In genomic region chr4:99969328-99969727, GRCm38 (mm10) we compare ENCODE assay signal across 9 mouse cellular contexts. TPM values are rescaled to one million over a fixed set of nuclear protein-coding genes. Genes with fewer than 3 reads are reported as not detected.
A peak's percentile ranks its signal among the peaks of the same experiment; 100 is the strongest.
DNase-seq lines count a peak whose midpoint lies in the region; TF ChIP-seq lines count a peak whose summit lies in the region.
"Had no signal": no experiment of that assay in that cellular context is flagged by ENCODE, and none has a peak within 500 bp of the region (broad histone marks: within the 10 kb centered on the region; RNA-seq: fewer than 3 reads in every experiment).

No protein-coding gene starts in this region.

- no peak for TF ChIP-seq POLR2A in kidney, adult 2 months (IDR thresholded peaks at IDR 0.05; ENCODE audit: low read depth, low read length)
- no peak for TF ChIP-seq POLR2A in myocyte (IDR thresholded peaks at IDR 0.05; ENCODE audit: insufficient read length, low read depth)

- no peaks in the 10 kb centered on the region for H3K4me1 ChIP-seq in kidney, adult 2 months (ENCODE audit: control insufficient read depth, insufficient read depth, low read length)

- intact Hi-C loops in left cerebral cortex, postnatal 36 days (cut with DNase I): no loop called here
- intact Hi-C loops in left cerebral cortex, adult 2 months (cut with DNase I): no loop called here

- H3K36me3 ChIP-seq in kidney, adult 2 months (ENCODE audit: control insufficient read depth, insufficient read depth, low read length): no peaks in the 10 kb centered on the region; the same call in 1 of the 2 replicates
- peaks cover 18% of the 10 kb centered on the region for H3K36me3 ChIP-seq in myocyte (ENCODE audit: control insufficient read depth, insufficient read depth)

- H3K27me3 ChIP-seq in kidney, adult 2 months (replicated peaks; ENCODE audit: control insufficient read depth, insufficient read depth, low read length): no peaks in the 10 kb centered on the region
- H3K27me3 ChIP-seq in myocyte (ENCODE audit: control insufficient read depth, insufficient read depth, insufficient read length): no peaks in the 10 kb centered on the region
- H3K27me3 ChIP-seq: limb, embryonic 12.5 days had no signal

- H3K79me2 ChIP-seq in myocyte (ENCODE audit: control insufficient read depth, insufficient read depth): no peaks in the 10 kb centered on the region

- no peak overlapping the region for H3K4me3 ChIP-seq in left cerebral cortex, adult 2 months
- H3K4me3 ChIP-seq in kidney, adult 2 months (ENCODE audit: insufficient read depth, low read depth, low read length): no peak overlapping the region
- H3K4me3 ChIP-seq in myocyte: no peak overlapping the region
- H3K4me3 ChIP-seq: limb, embryonic 12.5 days had no signal

- TF ChIP-seq CTCF in left cerebral cortex, adult 2 months (IDR thresholded peaks at IDR 0.05): no peak
- TF ChIP-seq CTCF in kidney, adult 2 months (conservative IDR thresholded peaks at IDR 0.05; ENCODE audit: insufficient read depth, insufficient read length, low read depth, low read length): no peak

- no peak overlapping the region for H3K4me2 ChIP-seq in myocyte (ENCODE audit: low read depth)
- H3K4me2 ChIP-seq: limb, embryonic 12.5 days had no signal

- DNase-seq in left cerebral cortex, postnatal 36 days (ENCODE audit: low spot score in 2 of 2): peak; percentile 16 to 25
- no peak for DNase-seq in left cerebral cortex, adult 2 months (ENCODE audit: extremely low spot score in 1 of 2, low spot score in 2 of 2)
- peak; percentile 79 for DNase-seq in gastrocnemius, adult 18-20 months (ENCODE audit: low spot score)
- peak; percentile 72 for DNase-seq in kidney, adult 2 months
- DNase-seq in cerebellum, adult 18-20 months: no peak
- DNase-seq in spleen, postnatal 36 days (ENCODE audit: low spot score in 2 of 2): no peak
- no peak for DNase-seq in urinary bladder, postnatal 25 days (ENCODE audit: low spot score)

- 27% methylated on average over 5 of the region's 5 CpGs for WGBS in kidney, adult 2 months

- H3ac ChIP-seq in myocyte (ENCODE audit: control insufficient read depth, insufficient read length): no peak overlapping the region

- no peak overlapping the region for H3K27ac ChIP-seq in left cerebral cortex, adult 2 months
- 0 out of 2 replicates have a peak overlapping the region, but pooled peaks have one; percentile 79 for H3K27ac ChIP-seq in kidney, adult 2 months (ENCODE audit: insufficient read depth, low read depth, low read length)
- H3K27ac ChIP-seq: limb, embryonic 12.5 days had no signal

TF ChIP-seq in myocyte, 11 proteins besides CTCF, POLR2A, EP300 and RAD21:
- no peak for TF ChIP-seq MYOG (IDR thresholded peaks at IDR 0.05; ENCODE audit: control insufficient read depth in 1 of 3, insufficient read depth in 1 of 3, insufficient read length in 2 of 3, low read depth in 2 of 3)
- TF ChIP-seq REST (IDR thresholded peaks at IDR 0.05; ENCODE audit: insufficient read depth, insufficient read length): no peak
- no peak for TF ChIP-seq MAX (IDR thresholded peaks at IDR 0.05; ENCODE audit: low read depth)
- TF ChIP-seq USF1 (IDR thresholded peaks at IDR 0.05; ENCODE audit: low read depth): peak; percentile 6
- no peak for TF ChIP-seq CEBPB (IDR thresholded peaks at IDR 0.05; ENCODE audit: insufficient read depth, poor library complexity, severe bottlenecking)
- TF ChIP-seq TCF3 (IDR thresholded peaks at IDR 0.05; ENCODE audit: insufficient read length, low read depth): no peak

RNA-seq across cellular contexts. Expression of gene Itgb3bp, which starts 39.7 kb away (rescaled TPM):
- total RNA-seq in left cerebral cortex, postnatal 36 days (2021): 1 to 10 TPM; 4.7 to 5.9 TPM
- 1 to 10 TPM; 4.1 to 4.8 TPM for total RNA-seq in left cerebral cortex, adult 2 months (2021)
- total RNA-seq in gastrocnemius, adult 18-20 months (2021): 1 to 10 TPM; 4.2 to 4.3 TPM
- 0.86 and 1.3 TPM in 2 replicates for polyA plus RNA-seq in kidney, adult 2 months (2012; rRNA removed)
- 3.8 TPM for polyA plus RNA-seq in myocyte (2012; fragmentation: generic; extraction: Trizol)

RNA-seq across cellular contexts. Expression of gene Pgm1, which starts 40.1 kb away (rescaled TPM):
- total RNA-seq in left cerebral cortex, postnatal 36 days (2021): 10 to 100 TPM; 52.5 to 53.8 TPM
- total RNA-seq in left cerebral cortex, adult 2 months (2021): 10 to 100 TPM; 50.6 to 52.2 TPM
- total RNA-seq in gastrocnemius, adult 18-20 months (2021): 1,000 to 10,000 TPM in 1 of 2 experiments, 100 to 1,000 TPM in 1; 993 to 1,171 TPM
- 82.9 and 84.2 TPM in 2 replicates for polyA plus RNA-seq in kidney, adult 2 months (2012; rRNA removed)
- 95.6 TPM for polyA plus RNA-seq in myocyte (2012; fragmentation: generic; extraction: Trizol)

Comparison
In these comparisons a context has a peak if more than half of its experiments do, and no peak if none do; other contexts are left out.
1. DNase-seq: peak in left cerebral cortex, postnatal 36 days (2 of 2), gastrocnemius, adult 18-20 months (single experiment) and kidney, adult 2 months (single experiment); none in left cerebral cortex, adult 2 months (0 of 2), cerebellum, adult 18-20 months (0 of 2), spleen, postnatal 36 days (0 of 2) and urinary bladder, postnatal 25 days (single experiment).
2. RNA of gene Pgm1, which starts 40.1 kb away (total RNA-seq): 993 to 1,171 TPM in gastrocnemius, adult 18-20 months; 52.5 to 53.8 TPM in left cerebral cortex, postnatal 36 days and 50.6 to 52.2 TPM in left cerebral cortex, adult 2 months; every median in the first group is over 10 times any median in the second.